Mouse (Mus musculus) heart, embryonic 12.5 days (tissue): ENCODE measurements around the gene Arl13b. TPM values are rescaled to one million over a fixed set of nuclear protein-coding genes. Genes with fewer than 3 reads are reported as not detected.

Experiments used
- ATAC-seq: fragments of 200-750 bp; cut with Nextera tagmentation; 2 replicates; pipeline ENCODE4 v1.8.0; 2017; ENCODE audit warnings: moderate TSS enrichment, moderate library complexity; ENCODE audit not compliant: insufficient number of reproducible peaks, low FRiP score
- H3K27ac ChIP-seq: fragments of 300-500 bp; sonication (generic); 2 replicates; pipeline ENCODE4 v1.5.1; 2016; ENCODE audit warnings: mild to moderate bottlenecking, moderate library complexity; ENCODE audit not compliant: poor library complexity, severe bottlenecking
- H3K27me3 ChIP-seq: fragments of 300-500 bp; sonication (generic); replicated peaks from 2 replicates; pipeline ENCODE4 v1.6.1; 2016; ENCODE audit warnings: mild to moderate bottlenecking, moderate library complexity
- H3K36me3 ChIP-seq: fragments of 300-500 bp; sonication (generic); 2 replicates; pipeline ENCODE4 v1.6.1; 2016; ENCODE audit warnings: mild to moderate bottlenecking, moderate library complexity
- H3K4me1 ChIP-seq: fragments of 300-500 bp; sonication (generic); replicated peaks from 2 replicates; pipeline ENCODE4 v1.6.1; 2016; ENCODE audit warnings: mild to moderate bottlenecking
- H3K4me2 ChIP-seq: fragments of 300-500 bp; sonication (generic); 2 replicates; pipeline ENCODE4 v1.6.1; 2016; ENCODE audit warnings: mild to moderate bottlenecking, moderate library complexity
- H3K4me3 ChIP-seq: fragments of 300-500 bp; sonication (generic); 2 replicates; pipeline ENCODE4 v1.5.1; 2016; ENCODE audit warnings: mild to moderate bottlenecking
- H3K9ac ChIP-seq: fragments of 300-500 bp; sonication (generic); 2 replicates; pipeline ENCODE4 v1.6.1; 2016; ENCODE audit warnings: mild to moderate bottlenecking, moderate library complexity
- H3K9me3 ChIP-seq: fragments of 300-500 bp; sonication (generic); replicated peaks from 2 replicates; pipeline ENCODE4 v1.6.1; 2016; ENCODE audit warnings: mild to moderate bottlenecking, moderate library complexity
- WGBS: fragments of 180-500 bp; shearing (Covaris S2); methylation state at CpG from one replicate; pipeline ENCODE4 v1.1.7; 2016; 5-methylcytosine and 5-hydroxymethylcytosine counted together
- microRNA-seq: library from miRNA; unstranded; fragments of <30 nt; microRNA quantifications from one replicate; pipeline ENCODE4, GENCODE M21; 2017
- polyA plus RNA-seq: library from polyadenylated mRNA; unstranded; fragments of >200 nt; fragmentation: Nextera tagmentation; extraction: Ambion mirVana; gene quantifications from 2 replicates; pipeline ENCODE4 v1.2.1, GENCODE M21; 2016

The Arl13b gene
- polyA plus RNA-seq, 1 experiment from 2014 or later, result 10.4 TPM

DNA sequence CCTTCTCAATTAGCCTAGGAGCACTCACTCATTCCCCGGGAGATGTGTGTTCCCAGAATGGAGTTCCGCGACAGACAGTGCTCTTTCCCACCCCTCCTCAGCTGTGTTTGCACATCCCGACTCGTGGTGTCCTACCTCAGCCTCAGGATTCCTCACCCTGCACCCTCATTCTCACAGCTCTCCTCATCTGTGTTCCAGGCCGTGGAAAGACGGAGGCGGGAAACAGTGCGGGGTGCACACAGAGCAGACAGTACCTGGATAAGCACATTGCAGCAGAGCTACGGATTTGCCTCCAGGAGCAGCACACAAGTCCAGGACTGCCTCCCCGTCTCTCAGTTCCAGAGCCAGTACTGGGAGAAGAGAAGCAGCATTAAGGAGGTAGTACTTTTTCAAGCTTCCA is 70.8 kb downstream of the Arl13b start:
- ATAC-seq, result no peak
- Histone ChIP-seq H3K36me3 (peaks cover 6% of the 10 kb centered on the region; the same call in 1 of the 2 replicates), H3K4me1 (no peaks in the 10 kb centered on the region), H3K9me3 (no peaks in the 10 kb centered on the region), H3K4me2 (no peak overlapping the region), H3K9ac (no peak overlapping the region), H3K27me3 (no peaks in the 10 kb centered on the region), H3K27ac (no peak overlapping the region), H3K4me3 (no peak overlapping the region)
- 86% methylated on average over 11 of the region's 11 CpGs for WGBS

DNA sequence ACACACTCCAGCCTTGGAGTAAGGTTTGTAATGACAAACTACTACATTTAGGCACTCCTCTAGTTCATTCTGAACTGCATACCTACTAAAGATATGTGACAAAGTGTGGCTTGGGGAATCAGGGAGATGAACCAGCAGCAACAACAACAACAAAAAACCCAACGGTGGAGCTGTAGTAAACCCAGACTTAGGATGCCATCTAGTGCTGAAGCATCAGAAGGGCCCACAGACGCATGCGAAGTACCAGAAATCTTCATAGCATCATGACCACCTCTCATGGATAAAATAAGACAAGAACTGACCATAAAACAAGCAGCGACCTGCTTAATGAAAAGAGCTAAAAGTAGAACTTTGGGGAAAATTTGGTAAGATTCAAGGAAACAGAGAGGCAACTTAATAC is 73.4 kb downstream of the Arl13b start:
- Histone ChIP-seq H3K27me3 (no peaks in the 10 kb centered on the region), H3K4me3 (no peak overlapping the region), H3K27ac (no peak overlapping the region), H3K9ac (no peak overlapping the region), H3K4me1 (no peaks in the 10 kb centered on the region), H3K36me3 (peaks cover 9% of the 10 kb centered on the region), H3K4me2 (no peak overlapping the region), H3K9me3 (no peaks in the 10 kb centered on the region)
- WGBS, result 72% methylated on average over 4 of the region's 4 CpGs
- no peak for ATAC-seq

DNA sequence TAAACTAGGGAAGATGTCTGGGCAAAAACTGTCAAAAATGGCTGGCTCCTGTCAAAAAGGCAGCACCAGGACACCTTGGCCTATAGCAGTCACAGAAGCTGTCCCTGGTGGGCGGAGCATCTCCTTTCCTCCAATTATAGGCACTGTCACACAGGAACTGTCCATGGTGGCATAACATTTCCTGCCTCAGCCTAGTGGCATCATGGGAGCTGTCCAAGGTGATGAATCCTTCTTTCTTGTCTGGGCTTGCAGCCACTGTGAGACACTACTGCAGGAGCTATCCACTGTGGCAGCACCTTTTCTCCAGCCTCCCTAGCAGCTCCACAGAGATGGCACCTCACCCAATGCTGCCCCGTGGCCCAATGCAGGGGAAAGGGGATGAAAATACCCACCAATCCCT is 88.5 kb downstream of the Arl13b start:
- Histone ChIP-seq H3K9ac (no peak overlapping the region), H3K4me1 (no peaks in the 10 kb centered on the region), H3K27me3 (no peaks in the 10 kb centered on the region), H3K27ac (no peak overlapping the region), H3K4me3 (no peak overlapping the region), H3K9me3 (peaks cover 9% of the 10 kb centered on the region), H3K36me3 (peaks cover 5% of the 10 kb centered on the region; the same call in 1 of the 2 replicates), H3K4me2 (no peak overlapping the region)
- no peak for ATAC-seq
- 93% methylated on average over 2 of the region's 2 CpGs for WGBS

DNA sequence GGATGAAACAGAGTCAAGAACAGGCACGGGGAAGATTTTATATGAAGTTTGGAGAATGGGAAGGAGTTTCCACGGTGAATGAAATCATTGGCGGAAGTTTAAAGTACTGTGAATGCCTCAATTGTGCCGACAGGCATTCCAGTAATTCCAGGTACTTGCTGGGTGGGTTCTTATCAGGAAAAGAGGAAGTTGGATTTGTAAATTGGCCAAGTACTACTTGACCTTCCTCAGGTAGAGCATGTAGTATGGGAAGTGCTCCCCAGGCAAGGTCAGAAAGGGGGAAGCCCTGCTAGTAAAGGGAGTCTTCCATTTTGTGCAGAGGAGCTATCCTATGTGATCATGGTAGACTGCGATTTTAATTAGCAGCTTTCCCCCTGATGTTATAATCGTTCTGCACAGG is 91.5 kb downstream of the Arl13b start:
- Histone ChIP-seq H3K36me3 (peaks cover 7% of the 10 kb centered on the region; the same call in 1 of the 2 replicates), H3K27ac (no peak overlapping the region), H3K4me1 (no peaks in the 10 kb centered on the region), H3K4me2 (no peak overlapping the region), H3K9ac (no peak overlapping the region), H3K9me3 (peaks cover 9% of the 10 kb centered on the region), H3K4me3 (no peak overlapping the region), H3K27me3 (no peaks in the 10 kb centered on the region)
- no peak for ATAC-seq
- WGBS, result 81% methylated on average over 6 of the region's 6 CpGs

DNA sequence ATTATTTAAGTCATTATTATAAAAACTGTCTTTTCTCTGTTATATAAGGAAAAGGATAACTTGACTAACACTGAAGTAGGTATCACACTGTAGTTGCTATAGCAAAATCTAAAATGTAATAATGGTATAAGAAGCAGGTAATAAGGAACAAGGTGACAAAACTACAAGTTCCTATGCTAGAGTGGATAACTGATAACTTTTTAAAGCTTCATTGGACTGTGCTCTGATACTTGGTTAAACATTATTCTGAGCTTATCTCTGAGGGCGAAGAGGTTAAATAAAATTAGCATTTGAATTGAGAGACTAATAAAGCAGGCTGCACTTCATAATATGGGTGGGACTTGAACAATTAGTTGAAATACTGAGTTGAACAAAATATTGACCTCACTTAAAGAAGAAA is 93.2 kb downstream of the Arl13b start:
- no peak overlapping the region for H3K4me3 ChIP-seq
- peaks cover 7% of the 10 kb centered on the region; the same call in 1 of the 2 replicates for H3K36me3 ChIP-seq
- H3K9me3 ChIP-seq, result peaks cover 5% of the 10 kb centered on the region
- ATAC-seq, result no peak
- H3K4me2 ChIP-seq, result no peak overlapping the region
- no peak overlapping the region for H3K27ac ChIP-seq
- 86% methylated on average over 1 of the region's 1 CpGs for WGBS
- no peaks in the 10 kb centered on the region for H3K4me1 ChIP-seq
- H3K9ac ChIP-seq, result no peak overlapping the region
- H3K27me3 ChIP-seq, result no peaks in the 10 kb centered on the region

DNA sequence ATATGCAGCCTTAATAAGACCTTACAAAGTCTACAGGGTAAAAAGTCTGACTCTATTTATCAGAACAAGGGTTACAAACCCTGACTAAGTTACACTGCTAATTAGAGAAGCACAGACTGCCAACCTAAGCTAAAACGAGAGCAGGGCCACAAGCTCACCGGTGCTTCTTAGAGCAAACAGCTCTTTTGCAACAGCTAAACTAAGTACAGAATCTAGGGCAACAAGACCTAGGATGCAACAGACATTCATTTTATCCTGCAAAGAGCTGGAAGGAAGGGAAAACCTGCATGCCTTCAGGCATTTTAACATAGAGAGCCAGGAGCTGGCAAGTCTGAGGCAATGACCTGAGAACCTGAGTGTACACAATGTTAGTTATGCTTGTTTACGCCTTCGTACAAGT is 93.8 kb downstream of the Arl13b start:
- Histone ChIP-seq H3K9ac (no peak overlapping the region), H3K4me1 (no peaks in the 10 kb centered on the region), H3K4me3 (no peak overlapping the region), H3K27me3 (no peaks in the 10 kb centered on the region), H3K36me3 (0 out of 2 replicates have a peak, but pooled peaks cover 2% of the 10 kb centered on the region), H3K27ac (no peak overlapping the region), H3K4me2 (no peak overlapping the region), H3K9me3 (no peaks in the 10 kb centered on the region)
- ATAC-seq, result no peak
- 87% methylated on average over 4 of the region's 4 CpGs for WGBS

DNA sequence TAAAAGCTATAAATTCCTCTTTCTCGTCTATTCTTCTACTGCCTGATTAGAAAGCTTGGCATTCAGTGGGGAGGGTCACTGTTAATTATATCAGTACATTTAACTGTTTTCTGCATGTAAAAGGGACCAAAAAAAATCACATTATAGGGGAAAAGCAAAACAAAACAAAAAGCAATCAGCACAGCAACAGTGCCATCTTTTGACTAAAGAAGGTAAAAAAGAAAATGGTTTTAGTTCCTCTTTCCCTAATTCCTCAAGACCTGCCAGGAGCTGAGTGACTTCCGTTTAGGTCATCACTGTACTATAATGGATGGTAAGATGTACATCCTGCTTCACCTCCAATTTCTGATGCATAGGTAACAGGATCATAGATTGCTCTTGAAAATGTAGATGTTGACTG is 101.0 kb downstream of the Arl13b start:
- Histone ChIP-seq H3K4me3 (no peak overlapping the region), H3K27me3 (no peaks in the 10 kb centered on the region), H3K9me3 (peaks cover 5% of the 10 kb centered on the region; the same call in 1 of the 2 replicates), H3K4me2 (no peak overlapping the region), H3K9ac (no peak overlapping the region), H3K27ac (no peak overlapping the region), H3K4me1 (no peaks in the 10 kb centered on the region), H3K36me3 (no peaks in the 10 kb centered on the region)
- WGBS, result 75% methylated on average over 2 of the region's 2 CpGs
- ATAC-seq, result no peak

Small RNA genes within 50 kb of the gene (microRNA-seq; reads per million reads assigned to microRNA genes)
- gene Gm25986, result not detected

Other genes with a start within 250 kb of the Arl13b start
- gene Nsun3, start 60.2 kb downstream of the Arl13b start, polyA plus RNA-seq, result 8.1 and 8.6 TPM in 2 replicates
- 0.15 and 0.24 TPM in 2 replicates for gene Stx19, start 32.4 kb downstream of the Arl13b start, polyA plus RNA-seq
- 17.5 and 18.8 TPM in 2 replicates for gene Pros1, start 7.3 kb upstream of the Arl13b start, polyA plus RNA-seq